Mouse (Mus musculus) myocyte (in vitro differentiated cells): Measurements from ENCODE around the gene Ecm2.

ENCODE experiments used
- MAX ChIP-seq: IDR thresholded peaks from one replicate; pipeline ENCODE4 v1.6.1; 2011; ENCODE audit warnings: low read depth, mild to moderate bottlenecking, control low read depth
- MYOG ChIP-seq, 3 experiments: IDR thresholded peaks; one replicate each; pipeline ENCODE4 v1.6.1; 2011; ENCODE audit warnings: control low read depth in 2 of 3, low read depth in 2 of 3, mild to moderate bottlenecking in 2 of 3; ENCODE audit not compliant: insufficient read length in 2 of 3, control insufficient read depth in 1 of 3, insufficient read depth in 1 of 3
- POLR2A ChIP-seq: IDR thresholded peaks from one replicate; pipeline ENCODE4 v1.6.1; 2011; ENCODE audit warnings: low read depth, mild to moderate bottlenecking, control low read depth, moderate library complexity; ENCODE audit not compliant: insufficient read length
- REST ChIP-seq: IDR thresholded peaks from one replicate; pipeline ENCODE4 v1.6.1; 2011; ENCODE audit warnings: mild to moderate bottlenecking, control low read depth, moderate library complexity; ENCODE audit not compliant: insufficient read depth, insufficient read length
- TCF12 ChIP-seq: IDR thresholded peaks from one replicate; pipeline ENCODE4 v1.6.1; 2011; ENCODE audit warnings: mild to moderate bottlenecking, control low read depth; ENCODE audit not compliant: poor library complexity, insufficient read depth, severe bottlenecking
- USF1 ChIP-seq: IDR thresholded peaks from one replicate; pipeline ENCODE4 v1.6.1; 2011; ENCODE audit warnings: low read depth, mild to moderate bottlenecking, control low read depth, moderate library complexity

- no peak for TF ChIP-seq MYOG (IDR thresholded peaks at IDR 0.05; ENCODE audit: control insufficient read depth in 1 of 3, insufficient read depth in 1 of 3, insufficient read length in 2 of 3, low read depth in 2 of 3)
- TF ChIP-seq TCF12, result no peak
- no peak for TF ChIP-seq REST
- no peak for TF ChIP-seq MAX
- no peak for TF ChIP-seq POLR2A
- no peak for TF ChIP-seq USF1
These were observed 45.0 kb downstream of the Ecm2 start for GRCm38 (mm10) chr13:49549616-49550015.
